Mouse (Mus musculus) ES-Bruce4 (cell line): ENCODE measurements at regions not wholly inside any gene's neighbourhood (a gene's known extent, or its start where the extent isn't known, plus 50 kb on each side); places are given as distances from the start of the nearest gene placed in this dataset.

Experiments
- CTCF ChIP-seq: IDR thresholded peaks from one replicate; pipeline ENCODE4 v1.8.1; 2011; ENCODE audit warnings: low read depth, low read length
- EP300 ChIP-seq: IDR thresholded peaks from 2 replicates; pipeline ENCODE4 v1.6.1; 2011; ENCODE audit warnings: low read depth, low read length; ENCODE audit not compliant: insufficient read depth
- POLR2A ChIP-seq: IDR thresholded peaks from one replicate; pipeline ENCODE4 v1.8.1; 2011; ENCODE audit warnings: low read length; ENCODE audit not compliant: insufficient read depth

GRCm38 (mm10) chr11:24233376-24233775 lies 155.5 kb downstream of the Bcl11a start:
- TF ChIP-seq EP300 (no peak), CTCF (no peak), POLR2A (no peak)
